Mouse (Mus musculus) CH12.LX (cell line): ENCODE measurements around the gene Ldhal6b. TPM values are rescaled to one million over a fixed set of nuclear protein-coding genes. Genes with fewer than 3 reads are reported as not detected.

Experiments used
- DNase-seq: peaks from one replicate; pipeline ENCODE4 v3.0.0-alpha.2; 2013; ENCODE audit errors: extremely low read depth
- H3K27ac ChIP-seq: 2 replicates; pipeline ENCODE4 v1.5.1; 2012; ENCODE audit warnings: low read depth, mild to moderate bottlenecking, control low read depth, moderate library complexity; ENCODE audit not compliant: insufficient read depth
- H3K27me3 ChIP-seq: replicated peaks from 2 replicates; pipeline ENCODE3; 2012; ENCODE audit warnings: inconsistent platforms
- H3K36me3 ChIP-seq, 2 experiments: replicated peaks in 1 of 2; 2 replicates each; pipeline versions ENCODE3 to v1.6.1; 2012; ENCODE audit warnings: inconsistent platforms in 1 of 2, low read length in 1 of 2, mild to moderate bottlenecking in 1 of 2, mixed read lengths in 1 of 2, moderate library complexity in 1 of 2; ENCODE audit not compliant: control insufficient read depth in 1 of 2, insufficient read depth in 1 of 2
- H3K4me1 ChIP-seq, 2 experiments: 2 replicates each; pipeline ENCODE4 v1.6.1; 2012; ENCODE audit warnings: inconsistent platforms in 1 of 2, moderate library complexity in 1 of 2; ENCODE audit not compliant: insufficient read depth in 2 of 2, control insufficient read depth in 1 of 2
- H3K4me2 ChIP-seq: 2 replicates; pipeline ENCODE4 v1.6.1; 2012; ENCODE audit warnings: low read depth, mild to moderate bottlenecking, control low read depth; ENCODE audit not compliant: poor library complexity, insufficient read depth, severe bottlenecking
- H3K4me3 ChIP-seq, 3 experiments: fragments of 150-350 bp in 1 of 3; sonication (generic) in 1 of 3; replicated peaks in 1 of 3; 2 replicates each; pipeline versions ENCODE3 to v1.5.1; 2011 to 2012; ENCODE audit warnings: low read depth in 2 of 3, low read length in 2 of 3, mild to moderate bottlenecking in 2 of 3, moderate library complexity in 2 of 3, control low read depth in 1 of 3, improper control_type of control experiment in 1 of 3, inconsistent platforms in 1 of 3, mixed read lengths in 1 of 3; ENCODE audit not compliant: poor library complexity in 1 of 3
- H3K79me2 ChIP-seq: replicated peaks from 2 replicates; pipeline ENCODE4 v1.6.1; 2012; ENCODE audit warnings: mild to moderate bottlenecking, moderate library complexity; ENCODE audit not compliant: control insufficient read depth, poor library complexity, insufficient read depth, severe bottlenecking; ENCODE audit errors: extremely low read depth
- H3K9ac ChIP-seq: 2 replicates; pipeline ENCODE4 v1.6.1; 2012; ENCODE audit warnings: low read depth, mild to moderate bottlenecking, control low read depth, moderate library complexity; ENCODE audit not compliant: insufficient read depth
- H3K9me3 ChIP-seq: replicated peaks from 2 replicates; pipeline ENCODE3; 2012; ENCODE audit warnings: low read length, inconsistent platforms, mixed read lengths
- BHLHE40 ChIP-seq: IDR thresholded peaks from 2 replicates; pipeline ENCODE4 v1.6.1; 2011; ENCODE audit warnings: mild to moderate bottlenecking, low read depth, low read length, improper control_type of control experiment
- CHD1 ChIP-seq: IDR thresholded peaks from 2 replicates; pipeline ENCODE4 v1.6.1; 2012; ENCODE audit warnings: low read depth, low read length, improper control_type of control experiment, inconsistent platforms
- CTCF ChIP-seq, 2 experiments: IDR thresholded peaks in 1 of 2; conservative IDR thresholded peaks in 1 of 2; 2 replicates each; pipeline ENCODE4 v1.5.1; 2011 to 2012; ENCODE audit warnings: low read depth in 2 of 2, low read length in 2 of 2, improper control_type of control experiment in 1 of 2, inconsistent platforms in 1 of 2, mild to moderate bottlenecking in 1 of 2, moderate library complexity in 1 of 2
- E2F4 ChIP-seq: IDR thresholded peaks from 2 replicates; pipeline ENCODE4 v1.6.1; 2011; ENCODE audit warnings: low read depth, low read length, improper control_type of control experiment; ENCODE audit not compliant: insufficient replicate concordance
- EP300 ChIP-seq: IDR thresholded peaks from 2 replicates; pipeline ENCODE4 v1.6.1; 2011; ENCODE audit warnings: low read length, improper control_type of control experiment
- ETS1 ChIP-seq: conservative IDR thresholded peaks from 2 replicates; pipeline ENCODE4 v1.6.1; 2012; ENCODE audit warnings: low read depth, mild to moderate bottlenecking, inconsistent platforms, low read length, improper control_type of control experiment, moderate library complexity
- HCFC1 ChIP-seq: IDR thresholded peaks from 2 replicates; pipeline ENCODE4 v1.6.1; 2012; ENCODE audit warnings: low read depth, mild to moderate bottlenecking, inconsistent platforms, low read length, improper control_type of control experiment
- JUN ChIP-seq: IDR thresholded peaks from 2 replicates; pipeline ENCODE4 v1.6.1; 2011; ENCODE audit warnings: low read depth, mild to moderate bottlenecking, low read length, improper control_type of control experiment, moderate library complexity; ENCODE audit not compliant: insufficient read depth
- MAFK ChIP-seq: IDR thresholded peaks from 2 replicates; pipeline ENCODE4 v1.6.1; 2011; ENCODE audit warnings: low read length, improper control_type of control experiment; ENCODE audit not compliant: insufficient replicate concordance
- MXI1 ChIP-seq: IDR thresholded peaks from 2 replicates; pipeline ENCODE4 v1.6.1; 2011; ENCODE audit warnings: mild to moderate bottlenecking, low read depth, low read length, improper control_type of control experiment
- MYC ChIP-seq: IDR thresholded peaks from 2 replicates; pipeline ENCODE4 v1.6.1; 2011; ENCODE audit warnings: low read depth, mild to moderate bottlenecking, improper control_type of control experiment, low read length
- NELFE ChIP-seq: IDR thresholded peaks from 2 replicates; pipeline ENCODE4 v1.6.1; 2011; ENCODE audit warnings: low read depth, low read length, improper control_type of control experiment
- NRF1 ChIP-seq: IDR thresholded peaks from 2 replicates; pipeline ENCODE4 v1.6.1; 2014; ENCODE audit warnings: low read depth, mild to moderate bottlenecking, inconsistent platforms, low read length, improper control_type of control experiment, moderate library complexity
- PAX5 ChIP-seq: IDR thresholded peaks from 2 replicates; pipeline ENCODE4 v1.6.1; 2012; ENCODE audit warnings: low read length, inconsistent platforms, mixed read lengths
- POLR2AphosphoS2 ChIP-seq: IDR thresholded peaks from 2 replicates; pipeline ENCODE4 v1.6.1; 2011; ENCODE audit warnings: low read depth, low read length, improper control_type of control experiment
- RAD21 ChIP-seq: IDR thresholded peaks from 2 replicates; pipeline ENCODE4 v1.6.1; 2011; ENCODE audit warnings: low read depth, mild to moderate bottlenecking, low read length, improper control_type of control experiment, moderate library complexity
- RCOR1 ChIP-seq: conservative IDR thresholded peaks from 2 replicates; pipeline ENCODE4 v1.6.1; 2012; ENCODE audit warnings: low read depth, mild to moderate bottlenecking, inconsistent platforms, low read length, improper control_type of control experiment
- SIN3A ChIP-seq: IDR thresholded peaks from 2 replicates; pipeline ENCODE4 v1.6.1; 2012; ENCODE audit warnings: low read length, improper control_type of control experiment, inconsistent platforms
- SMC3 ChIP-seq: IDR thresholded peaks from 2 replicates; pipeline ENCODE4 v1.6.1; 2011; ENCODE audit warnings: low read depth, low read length, improper control_type of control experiment
- TCF12 ChIP-seq: IDR thresholded peaks from 2 replicates; pipeline ENCODE4 v1.6.1; 2014; ENCODE audit warnings: low read depth, mild to moderate bottlenecking, inconsistent platforms, low read length, improper control_type of control experiment
- UBTF ChIP-seq: IDR thresholded peaks from 2 replicates; pipeline ENCODE4 v1.6.1; 2012; ENCODE audit warnings: low read depth, mild to moderate bottlenecking, inconsistent platforms, low read length, improper control_type of control experiment, moderate library complexity
- USF1 ChIP-seq: IDR thresholded peaks from 2 replicates; pipeline ENCODE4 v1.6.1; 2014; ENCODE audit warnings: low read depth, mild to moderate bottlenecking, inconsistent platforms, low read length, improper control_type of control experiment
- USF2 ChIP-seq: conservative IDR thresholded peaks from 2 replicates; pipeline ENCODE4 v1.6.1; 2011; ENCODE audit warnings: low read depth, low read length, improper control_type of control experiment
- ZMIZ1 ChIP-seq: IDR thresholded peaks from 2 replicates; pipeline ENCODE4 v1.6.1; 2012; ENCODE audit warnings: low read depth, mild to moderate bottlenecking, inconsistent platforms, low read length, improper control_type of control experiment
- ZNF384 ChIP-seq: IDR thresholded peaks from 2 replicates; pipeline ENCODE4 v1.6.1; 2012; ENCODE audit warnings: low read depth, low read length, improper control_type of control experiment, inconsistent platforms
- dilution Hi-C: fragments of 300-500 bp; cut with MboI; formaldehyde crosslinking; loops from 2 replicates; pipeline ENCODE4 v1.14.3; 2020; ENCODE audit warnings: low sequenced_read_pairs; ENCODE audit not compliant: extremely low pct_unique_long_range_greater_than_20kb, extremely low pct_ligation_motif_present
- in situ Hi-C: fragments of 300-500 bp; cut with MboI; formaldehyde crosslinking; loops from 3 replicates; pipeline ENCODE4 v1.14.3; 2019; ENCODE audit warnings: low sequenced_read_pairs, low pct_ligation_motif_present, low pct_unique_long_range_greater_than_20kb, mixed read lengths
- polyA plus RNA-seq: library from polyadenylated mRNA; unstranded; fragments of >175 nt; gene quantifications from 2 replicates; pipeline ENCODE4 v1.2.1, GENCODE M21; 2012; ENCODE audit warnings: low read depth; ENCODE audit not compliant: insufficient read length
- total RNA-seq, 2 experiments: library from RNA; depleted of rRNA; stranded (reverse); fragments of 300-350 nt in 1 of 2; fragments of >200 nt in 1 of 2; gene quantifications; 2 replicates each; pipeline ENCODE4 v1.2.3; 2012 to 2014

Ldhal6b gene
- total and polyA plus RNA-seq, 3 experiments = 0.15 to 0.25 TPM; not detected in 1

DNA sequence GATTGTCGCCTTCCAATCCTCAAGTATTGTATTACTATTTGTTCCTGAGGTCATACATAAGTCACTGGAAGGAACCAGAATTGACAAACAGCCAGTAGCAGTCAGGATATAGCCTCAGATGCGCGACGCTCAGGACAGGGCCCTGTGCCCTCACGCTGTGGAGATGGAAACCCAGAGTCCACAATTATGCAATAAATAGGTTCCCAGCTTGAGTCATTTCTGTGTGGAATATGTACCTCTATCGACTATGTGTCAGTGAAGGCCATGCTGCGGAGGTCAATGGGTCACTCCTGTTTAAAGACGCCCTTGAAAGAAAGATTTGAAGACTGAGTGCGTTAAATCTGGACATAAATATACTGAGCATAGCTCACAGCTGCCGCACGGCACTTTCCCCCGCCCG lies 5.2 kb downstream of the Ldhal6b start:
- Histone ChIP-seq H3K9ac (no peak overlapping the region), H3K4me1 (peaks cover 0 to 10% of the 10 kb centered on the region in 2 experiments; a peak in 1 of 4 replicates), H3K4me3 (no peak overlapping the region), H3K27me3 (no peaks in the 10 kb centered on the region), H3K4me2 (no peak overlapping the region), H3K79me2 (no peaks in the 10 kb centered on the region), H3K9me3 (no peaks in the 10 kb centered on the region), H3K36me3 (peaks cover 19 to 79% of the 10 kb centered on the region in 2 experiments), H3K27ac (no peak overlapping the region)
- in situ Hi-C loops = no loop called here
- dilution Hi-C loops = no loop called here
- TF ChIP-seq USF1 = no peak
- no peak for TF ChIP-seq SIN3A
- TF ChIP-seq JUN = no peak
- TF ChIP-seq SMC3 = no peak
- TF ChIP-seq EP300 = no peak
- no peak for TF ChIP-seq ZNF384
- no peak for TF ChIP-seq USF2
- no peak for TF ChIP-seq MXI1
- TF ChIP-seq PAX5 = no peak
- DNase-seq = no peak

DNA sequence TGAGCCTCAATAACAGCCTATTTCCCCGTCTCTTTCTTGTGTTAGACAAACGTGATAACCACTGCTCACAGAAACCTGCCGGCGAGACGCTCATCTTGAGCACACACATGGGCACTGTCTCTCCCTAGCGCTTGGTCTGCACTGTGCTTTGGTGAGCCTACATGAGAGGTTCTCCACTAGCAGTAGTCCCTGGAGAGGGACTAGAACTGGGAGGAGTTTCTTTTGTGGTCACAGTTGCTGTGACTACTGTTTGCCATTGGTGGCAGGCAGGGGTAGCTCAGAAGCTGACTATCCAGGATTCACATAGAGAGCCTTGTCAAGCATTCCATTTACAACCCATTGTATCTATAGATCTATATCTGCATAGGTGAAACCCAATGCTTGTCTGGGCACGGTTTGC lies 5.8 kb downstream of the Ldhal6b start:
- no peaks in the 10 kb centered on the region for H3K9me3 ChIP-seq

DNA sequence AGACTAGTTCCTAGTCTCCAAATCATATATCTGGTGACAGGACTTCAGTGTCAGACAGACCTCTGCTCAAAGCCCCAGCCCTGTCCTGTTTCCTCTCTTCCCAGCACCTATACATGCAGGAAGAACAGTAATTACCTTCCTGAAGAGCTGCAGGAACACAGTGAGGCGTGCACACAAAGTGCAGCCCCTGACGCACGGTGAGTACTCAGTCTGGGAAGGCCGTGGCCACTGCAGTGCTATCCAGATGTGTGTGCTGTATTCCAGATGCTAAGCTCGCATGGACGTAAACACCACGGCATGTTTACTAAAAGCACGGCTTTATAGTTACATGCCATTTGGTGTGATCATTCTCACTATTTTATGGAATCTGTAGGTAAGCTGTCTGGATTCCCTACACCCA lies 6.3 kb downstream of the Ldhal6b start:
- no peaks in the 10 kb centered on the region for H3K27me3 ChIP-seq
- peaks cover 14 to 68% of the 10 kb centered on the region in 2 experiments for H3K36me3 ChIP-seq
- H3K79me2 ChIP-seq = no peaks in the 10 kb centered on the region
- DNase-seq = no peak
- H3K4me1 ChIP-seq = peaks cover 0 to 10% of the 10 kb centered on the region in 2 experiments; a peak in 1 of 4 replicates
- H3K4me2 ChIP-seq = no peak overlapping the region
- H3K9ac ChIP-seq = no peak overlapping the region
- no peak overlapping the region for H3K27ac ChIP-seq
- in situ Hi-C loops (no loop called here), dilution Hi-C loops (no loop called here)
- H3K4me3 ChIP-seq = no peak overlapping the region
- TF ChIP-seq TCF12 = no peak
- TF ChIP-seq E2F4 = no peak
- no peak for TF ChIP-seq EP300
- no peak for TF ChIP-seq NELFE
- TF ChIP-seq RCOR1 = no peak
- no peak for TF ChIP-seq POLR2AphosphoS2
- TF ChIP-seq RAD21 = no peak
- no peak for TF ChIP-seq BHLHE40
- TF ChIP-seq HCFC1 = no peak
- no peak for TF ChIP-seq UBTF
- no peak for TF ChIP-seq CTCF (conservative IDR thresholded peaks at IDR 0.05 in 1 of 2, IDR thresholded peaks at IDR 0.05 in 1 of 2; ENCODE audit: low read depth in 2 of 2, low read length in 2 of 2)
- TF ChIP-seq SMC3 = no peak
- no peak for TF ChIP-seq MYC
- no peak for TF ChIP-seq NRF1
- TF ChIP-seq MAFK = no peak
- no peaks in the 10 kb centered on the region for H3K9me3 ChIP-seq

More for the DNA sequence above, 5.8 kb downstream of the Ldhal6b start:
- peaks cover 0 to 10% of the 10 kb centered on the region in 2 experiments; a peak in 1 of 4 replicates for H3K4me1 ChIP-seq
- in situ Hi-C loops (no loop called here), dilution Hi-C loops (no loop called here)
- peaks cover 14 to 73% of the 10 kb centered on the region in 2 experiments for H3K36me3 ChIP-seq
- H3K79me2 ChIP-seq = no peaks in the 10 kb centered on the region
- no peak overlapping the region for H3K9ac ChIP-seq
- TF ChIP-seq TCF12 = no peak
- no peak for TF ChIP-seq ETS1
- no peak for TF ChIP-seq CHD1
- TF ChIP-seq ZMIZ1 = no peak
- TF ChIP-seq CTCF (conservative IDR thresholded peaks at IDR 0.05 in 1 of 2, IDR thresholded peaks at IDR 0.05 in 1 of 2; ENCODE audit: low read depth in 2 of 2, low read length in 2 of 2) = no peak
- TF ChIP-seq NELFE = no peak
- H3K4me2 ChIP-seq = no peak overlapping the region
- H3K27me3 ChIP-seq = no peaks in the 10 kb centered on the region
- peak; percentile 33 for DNase-seq
- no peak overlapping the region for H3K4me3 ChIP-seq
- no peak overlapping the region for H3K27ac ChIP-seq
